In genomic region chr9:35111941-35112595, GRCm38 (mm10) we compare ENCODE assay signal across 8 mouse cellular contexts. TPM values are rescaled to one million over a fixed set of nuclear protein-coding genes. Genes with fewer than 3 reads are reported as not detected.
DNase-seq lines count a peak whose midpoint lies in the region; ATAC-seq lines count a peak whose summit lies in the region.

No protein-coding gene starts in this region.

- no peak for ATAC-seq in kidney, embryonic 15.5 days (replicated peaks; ENCODE audit: low FRiP score)
- ATAC-seq in midbrain, embryonic 13.5 days, result no peak

- no peak overlapping the region for H3K4me3 ChIP-seq in kidney, embryonic 15.5 days (replicated peaks)
- H3K4me3 ChIP-seq in limb, embryonic 10.5 days, result peak overlapping the region; percentile 41
- H3K4me3 ChIP-seq in midbrain, embryonic 13.5 days (replicated peaks), result no peak overlapping the region

- no peak overlapping the region for H3K9ac ChIP-seq in kidney, embryonic 15.5 days
- no peak overlapping the region for H3K9ac ChIP-seq in midbrain, embryonic 13.5 days (replicated peaks)

- no peak for DNase-seq in kidney, adult 11 months
- peak; percentile 80 for DNase-seq in embryo, embryonic 10.5 days (ENCODE audit: low spot score)
- DNase-seq in heart, adult 11 months, result peak; percentile 98
- peak; percentile 88 for DNase-seq in limb, embryonic 10.5 days (ENCODE audit: low spot score)
- DNase-seq in urinary bladder, postnatal 4 days (ENCODE audit: low spot score in 2 of 2), result peak; percentile 75
- DNase-seq in thymus, postnatal 36 days, result no peak

- no peak overlapping the region for H3K27ac ChIP-seq in kidney, embryonic 15.5 days
- peak overlapping the region; percentile 86 for H3K27ac ChIP-seq in limb, embryonic 10.5 days
- no peak overlapping the region for H3K27ac ChIP-seq in midbrain, embryonic 13.5 days

- H3K4me1 ChIP-seq in kidney, embryonic 15.5 days, result peaks cover 27% of the 10 kb centered on the region
- peaks cover 85% of the 10 kb centered on the region for H3K4me1 ChIP-seq in limb, embryonic 10.5 days
- H3K4me1 ChIP-seq in midbrain, embryonic 13.5 days (replicated peaks), result peaks cover 17% of the 10 kb centered on the region

- H3K9me3 ChIP-seq in kidney, embryonic 15.5 days (replicated peaks), result no peaks in the 10 kb centered on the region
- no peaks in the 10 kb centered on the region for H3K9me3 ChIP-seq in limb, embryonic 10.5 days (replicated peaks)
- no peaks in the 10 kb centered on the region for H3K9me3 ChIP-seq in midbrain, embryonic 13.5 days

- H3K4me2 ChIP-seq in kidney, embryonic 15.5 days, result peak overlapping the region; percentile 22
- H3K4me2 ChIP-seq in midbrain, embryonic 13.5 days (replicated peaks), result 0 out of 2 replicates have a peak overlapping the region, but pooled peaks have one; percentile 22

- no peaks in the 10 kb centered on the region for H3K36me3 ChIP-seq in kidney, embryonic 15.5 days
- H3K36me3 ChIP-seq in limb, embryonic 10.5 days, result peaks cover 5% of the 10 kb centered on the region; the same call in 1 of the 2 replicates
- no peaks in the 10 kb centered on the region for H3K36me3 ChIP-seq in midbrain, embryonic 13.5 days

- 22% methylated on average over 19 of the region's 19 CpGs for WGBS in kidney, embryonic 15.5 days
- WGBS in limb, embryonic 10.5 days, result 14% methylated on average over 19 of the region's 19 CpGs
- 24% methylated on average over 19 of the region's 19 CpGs for whole genome bisulfite sequencing in midbrain, embryonic 13.5 days

- no peaks in the 10 kb centered on the region for H3K27me3 ChIP-seq in kidney, embryonic 15.5 days
- H3K27me3 ChIP-seq in limb, embryonic 10.5 days (ENCODE audit: low read depth, poor library complexity, severe bottlenecking), result no peaks in the 10 kb centered on the region
- no peaks in the 10 kb centered on the region for H3K27me3 ChIP-seq in midbrain, embryonic 13.5 days

RNA-seq across cellular contexts. Expression of gene St3gal4, which starts 7.0 kb away (rescaled TPM):
- 17.4 and 17.8 TPM in 2 replicates for polyA plus RNA-seq in kidney, embryonic 15.5 days (2015; fragmentation: Nextera tagmentation; extraction: Ambion mirVana)
- polyA plus RNA-seq in limb, embryonic 10.5 days (2016; fragmentation: Nextera tagmentation; extraction: Ambion mirVana), result 19.0 and 21.3 TPM in 2 replicates
- polyA plus RNA-seq in midbrain, embryonic 13.5 days (2015; fragmentation: Nextera tagmentation; extraction: Ambion mirVana), result 7.8 and 8.3 TPM in 2 replicates

Comparison
In these comparisons a context has a peak if more than half of its experiments do, and no peak if none do; other contexts are left out.
1. DNase-seq: peak in embryo, embryonic 10.5 days (single experiment), heart, adult 11 months (single experiment), limb, embryonic 10.5 days (single experiment) and urinary bladder, postnatal 4 days (2 of 2); none in kidney, adult 11 months (single experiment) and thymus, postnatal 36 days (0 of 2).